Mouse (Mus musculus) MEL (cell line): Measurements from ENCODE around the gene Synpo2. TPM values are rescaled to one million over a fixed set of nuclear protein-coding genes. Genes with fewer than 3 reads are reported as not detected.

Experiments
- DNase-seq: peaks from one replicate; pipeline ENCODE4 v3.0.0; 2011; ENCODE audit warnings: low read depth, low spot score
- H3K27ac ChIP-seq: 2 replicates; pipeline ENCODE4 v1.5.1; 2012; ENCODE audit warnings: low read depth, mild to moderate bottlenecking, control low read depth, low read length, moderate library complexity; ENCODE audit not compliant: control insufficient read depth
- H3K27me3 ChIP-seq, 2 experiments: fragments of 150-350 bp in 1 of 2; sonication (generic) in 1 of 2; 2 replicates each; pipeline ENCODE4 v1.6.1; 2012; ENCODE audit warnings: low read length in 2 of 2, mild to moderate bottlenecking in 2 of 2, improper control_type of control experiment in 1 of 2, moderate library complexity in 1 of 2; ENCODE audit not compliant: insufficient read depth in 2 of 2, control insufficient read depth in 1 of 2
- H3K36me3 ChIP-seq, 2 experiments: 2 replicates each; pipeline ENCODE4 v1.6.1; 2012 to 2014; ENCODE audit warnings: low read length in 2 of 2, improper control_type of control experiment in 1 of 2, inconsistent platforms in 1 of 2, mild to moderate bottlenecking in 1 of 2; ENCODE audit not compliant: insufficient read depth in 2 of 2, control insufficient read depth in 1 of 2
- H3K4me1 ChIP-seq, 2 experiments: fragments of 150-350 bp in 1 of 2; sonication (generic) in 1 of 2; 2 replicates each; pipeline ENCODE4 v1.6.1; 2012; ENCODE audit warnings: low read length in 2 of 2, improper control_type of control experiment in 1 of 2, mild to moderate bottlenecking in 1 of 2; ENCODE audit not compliant: insufficient read depth in 2 of 2, control insufficient read depth in 1 of 2
- H3K4me3 ChIP-seq, 2 experiments: fragments of 150-350 bp in 1 of 2; sonication (generic) in 1 of 2; 2 replicates each; pipeline ENCODE4 v1.5.1; 2012; ENCODE audit warnings: low read depth in 2 of 2, low read length in 2 of 2, mild to moderate bottlenecking in 2 of 2, moderate library complexity in 2 of 2, control low read depth in 1 of 2, improper control_type of control experiment in 1 of 2; ENCODE audit not compliant: control insufficient read depth in 1 of 2, insufficient read depth in 1 of 2
- H3K79me2 ChIP-seq: 2 replicates; pipeline ENCODE4 v1.6.1; 2012; ENCODE audit warnings: mild to moderate bottlenecking, low read length, moderate library complexity; ENCODE audit not compliant: control insufficient read depth, poor library complexity, insufficient read depth
- H3K9ac ChIP-seq: 2 replicates; pipeline ENCODE4 v1.6.1; 2012; ENCODE audit warnings: low read depth, mild to moderate bottlenecking, control low read depth, low read length, moderate library complexity; ENCODE audit not compliant: control insufficient read depth, poor library complexity, severe bottlenecking
- H3K9me3 ChIP-seq: fragments of 150-350 bp; sonication (generic); replicated peaks from 2 replicates; pipeline ENCODE4 v1.6.1; 2012; ENCODE audit warnings: mild to moderate bottlenecking, low read length, improper control_type of control experiment, moderate library complexity; ENCODE audit not compliant: insufficient read depth
- BHLHE40 ChIP-seq: IDR thresholded peaks from 2 replicates; pipeline ENCODE4 v1.6.1; 2012; ENCODE audit warnings: low read depth, mild to moderate bottlenecking, inconsistent platforms, low read length, improper control_type of control experiment, borderline replicate concordance
- CHD1 ChIP-seq: IDR thresholded peaks from 2 replicates; pipeline ENCODE4 v1.6.1; 2012; ENCODE audit warnings: low read depth, mild to moderate bottlenecking, inconsistent platforms, low read length, improper control_type of control experiment
- CHD2 ChIP-seq: IDR thresholded peaks from 2 replicates; pipeline ENCODE4 v1.6.1; 2011; ENCODE audit warnings: low read length, improper control_type of control experiment
- CTCF ChIP-seq, 3 experiments: IDR thresholded peaks in 2 of 3; conservative IDR thresholded peaks in 1 of 3; 2 replicates each; pipeline ENCODE4 v1.5.1; 2011 to 2012; ENCODE audit warnings: low read length in 3 of 3, low read depth in 2 of 3, mild to moderate bottlenecking in 2 of 3, improper control_type of control experiment in 1 of 3, inconsistent platforms in 1 of 3, mixed read lengths in 1 of 3, moderate library complexity in 1 of 3; ENCODE audit not compliant: control insufficient read depth in 1 of 3, insufficient read depth in 1 of 3, poor library complexity in 1 of 3, severe bottlenecking in 1 of 3
- E2F4 ChIP-seq: IDR thresholded peaks from 2 replicates; pipeline ENCODE4 v1.6.1; 2011; ENCODE audit warnings: low read depth, low read length, improper control_type of control experiment, borderline replicate concordance
- ELF1 ChIP-seq: IDR thresholded peaks from 2 replicates; pipeline ENCODE4 v1.6.1; 2014; ENCODE audit warnings: low read depth, mild to moderate bottlenecking, inconsistent platforms, low read length, improper control_type of control experiment, moderate library complexity
- EP300 ChIP-seq, 2 experiments: IDR thresholded peaks; 2 replicates each; pipeline ENCODE4 v1.6.1; 2011; ENCODE audit warnings: improper control_type of control experiment in 2 of 2, low read length in 2 of 2, low read depth in 1 of 2, mild to moderate bottlenecking in 1 of 2
- ETS1 ChIP-seq: IDR thresholded peaks from 2 replicates; pipeline ENCODE4 v1.6.1; 2012; ENCODE audit warnings: low read depth, mild to moderate bottlenecking, inconsistent platforms, low read length, improper control_type of control experiment, moderate library complexity
- GATA1 ChIP-seq: IDR thresholded peaks from 2 replicates; pipeline ENCODE4 v1.6.1; 2011; ENCODE audit warnings: low read depth, low read length, improper control_type of control experiment
- KAT2A ChIP-seq: conservative IDR thresholded peaks from 2 replicates; pipeline ENCODE4 v1.6.1; 2012; ENCODE audit warnings: low read depth, low read length, improper control_type of control experiment, inconsistent platforms
- MAFK ChIP-seq: IDR thresholded peaks from 2 replicates; pipeline ENCODE4 v1.6.1; 2011; ENCODE audit warnings: low read depth, mild to moderate bottlenecking, low read length, improper control_type of control experiment, borderline replicate concordance
- MAX ChIP-seq: IDR thresholded peaks from 2 replicates; pipeline ENCODE4 v1.6.1; 2011; ENCODE audit warnings: low read length, improper control_type of control experiment
- MEF2A ChIP-seq: IDR thresholded peaks from 2 replicates; pipeline ENCODE4 v1.6.1; 2014; ENCODE audit warnings: low read depth, mild to moderate bottlenecking, inconsistent platforms, low read length, improper control_type of control experiment; ENCODE audit not compliant: poor library complexity, insufficient replicate concordance, severe bottlenecking; ENCODE audit errors: extremely low read depth
- MXI1 ChIP-seq: IDR thresholded peaks from 2 replicates; pipeline ENCODE4 v1.6.1; 2011; ENCODE audit warnings: mild to moderate bottlenecking, low read depth, low read length, improper control_type of control experiment
- MYB ChIP-seq: IDR thresholded peaks from 2 replicates; pipeline ENCODE4 v1.6.1; 2011; ENCODE audit warnings: mild to moderate bottlenecking, low read depth, low read length, improper control_type of control experiment
- NELFE ChIP-seq: IDR thresholded peaks from 2 replicates; pipeline ENCODE4 v1.6.1; 2011; ENCODE audit warnings: low read depth, low read length, improper control_type of control experiment
- NRF1 ChIP-seq: IDR thresholded peaks from 2 replicates; pipeline ENCODE4 v1.6.1; 2014; ENCODE audit warnings: low read depth, mild to moderate bottlenecking, inconsistent platforms, low read length, improper control_type of control experiment, moderate library complexity; ENCODE audit not compliant: poor library complexity, insufficient read depth, severe bottlenecking
- POLR2A ChIP-seq, 2 experiments: IDR thresholded peaks; 2 replicates each; pipeline ENCODE4 v1.6.1; 2011 to 2012; ENCODE audit warnings: low read length in 2 of 2, mild to moderate bottlenecking in 2 of 2, control low read depth in 1 of 2, improper control_type of control experiment in 1 of 2, low read depth in 1 of 2, moderate library complexity in 1 of 2; ENCODE audit not compliant: control insufficient read depth in 1 of 2, insufficient read depth in 1 of 2, poor library complexity in 1 of 2
- POLR2AphosphoS2 ChIP-seq: IDR thresholded peaks from 2 replicates; pipeline ENCODE4 v1.6.1; 2011; ENCODE audit warnings: low read length, improper control_type of control experiment
- RAD21 ChIP-seq: IDR thresholded peaks from 2 replicates; pipeline ENCODE4 v1.6.1; 2011; ENCODE audit warnings: mild to moderate bottlenecking, low read depth, low read length, improper control_type of control experiment
- RCOR1 ChIP-seq: IDR thresholded peaks from 2 replicates; pipeline ENCODE4 v1.6.1; 2012; ENCODE audit warnings: low read depth, mild to moderate bottlenecking, inconsistent platforms, low read length, improper control_type of control experiment
- SIN3A ChIP-seq: IDR thresholded peaks from 2 replicates; pipeline ENCODE4 v1.6.1; 2012; ENCODE audit warnings: low read length, improper control_type of control experiment, inconsistent platforms
- TBP ChIP-seq: IDR thresholded peaks from 2 replicates; pipeline ENCODE4 v1.8.0; 2011; ENCODE audit warnings: low read depth, low read length, improper control_type of control experiment
- TCF12 ChIP-seq: IDR thresholded peaks from 2 replicates; pipeline ENCODE4 v1.6.1; 2014; ENCODE audit warnings: low read depth, mild to moderate bottlenecking, inconsistent platforms, low read length, improper control_type of control experiment, moderate library complexity
- UBTF ChIP-seq: IDR thresholded peaks from 2 replicates; pipeline ENCODE4 v1.6.1; 2012; ENCODE audit warnings: low read depth, mild to moderate bottlenecking, inconsistent platforms, low read length, improper control_type of control experiment, moderate library complexity, borderline replicate concordance; ENCODE audit not compliant: insufficient read depth
- USF1 ChIP-seq: IDR thresholded peaks from 2 replicates; pipeline ENCODE4 v1.6.1; 2014; ENCODE audit warnings: low read depth, mild to moderate bottlenecking, inconsistent platforms, low read length, improper control_type of control experiment, moderate library complexity
- USF2 ChIP-seq, 2 experiments: IDR thresholded peaks; 2 replicates each; pipeline ENCODE4 v1.6.1; 2011 to 2012; ENCODE audit warnings: improper control_type of control experiment in 2 of 2, low read length in 2 of 2, borderline replicate concordance in 1 of 2, inconsistent platforms in 1 of 2, low read depth in 1 of 2, mild to moderate bottlenecking in 1 of 2; ENCODE audit not compliant: insufficient read depth in 1 of 2
- ZC3H11A ChIP-seq: IDR thresholded peaks from 2 replicates; pipeline ENCODE4 v1.6.1; 2012; ENCODE audit warnings: low read depth, mild to moderate bottlenecking, inconsistent platforms, low read length, improper control_type of control experiment
- ZKSCAN1 ChIP-seq: IDR thresholded peaks from 2 replicates; pipeline ENCODE4 v1.6.1; 2012; ENCODE audit warnings: low read depth, mild to moderate bottlenecking, inconsistent platforms, low read length, improper control_type of control experiment, moderate library complexity
- ZMIZ1 ChIP-seq: IDR thresholded peaks from 2 replicates; pipeline ENCODE4 v1.6.1; 2012; ENCODE audit warnings: low read depth, mild to moderate bottlenecking, inconsistent platforms, low read length, improper control_type of control experiment, moderate library complexity
- ZNF384 ChIP-seq: IDR thresholded peaks from 2 replicates; pipeline ENCODE4 v1.6.1; 2012; ENCODE audit warnings: low read depth, mild to moderate bottlenecking, inconsistent platforms, low read length, improper control_type of control experiment
- polyA plus RNA-seq, 2 experiments: library from polyadenylated mRNA; stranded (reverse) in 1 of 2; unstranded in 1 of 2; fragments of >175 nt in 1 of 2; fragments of >200 nt in 1 of 2; gene quantifications; 2 replicates each; pipeline versions ENCODE4 v1.2.1 to v1.2.4; 2012; ENCODE audit warnings: low replicate concordance in 2 of 2, low read depth in 1 of 2; ENCODE audit not compliant: insufficient read length in 2 of 2, insufficient read depth in 1 of 2, missing spikeins in 1 of 2
- total RNA-seq: library from RNA; depleted of rRNA; stranded (reverse); fragments of 300-350 nt; gene quantifications from 2 replicates; pipeline ENCODE4 v1.2.3, GENCODE M21; 2012

The Synpo2 gene
- total and polyA plus RNA-seq, 3 experiments = 0.04 TPM; not detected in 2

DNA sequence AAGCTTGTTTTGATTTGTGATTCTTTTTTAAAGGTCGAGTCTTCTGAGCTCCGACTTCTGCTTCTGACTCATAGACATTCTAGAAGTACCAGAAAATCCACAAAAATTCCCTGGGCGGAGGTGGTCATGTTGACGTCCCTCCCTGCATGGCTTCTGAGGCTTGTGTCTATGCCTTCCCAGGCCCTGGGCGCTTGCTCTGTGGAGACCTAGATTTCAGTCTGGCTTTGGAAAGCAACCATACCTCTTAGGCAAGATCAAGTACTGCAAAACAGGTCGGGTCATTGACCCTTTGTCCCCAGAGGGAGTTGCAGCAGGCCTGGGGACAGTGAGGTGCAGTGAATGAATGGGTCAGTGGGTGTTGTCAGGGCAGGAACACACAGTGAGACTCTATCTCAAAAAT, 131.6 kb downstream of the Synpo2 start:
- Histone ChIP-seq H3K4me1 (no peaks in the 10 kb centered on the region), H3K27ac (no peak overlapping the region), H3K79me2 (no peaks in the 10 kb centered on the region), H3K27me3 (no peaks in the 10 kb centered on the region), H3K9ac (no peak overlapping the region), H3K36me3 (no peaks in the 10 kb centered on the region), H3K4me3 (no peak overlapping the region), H3K9me3 (no peaks in the 10 kb centered on the region)
- TF ChIP-seq TCF12 = no peak
- TF ChIP-seq MXI1 = no peak
- TF ChIP-seq ZC3H11A = no peak
- no peak for TF ChIP-seq ZNF384
- TF ChIP-seq ZMIZ1 = no peak
- no peak for TF ChIP-seq TBP
- TF ChIP-seq NELFE = no peak
- TF ChIP-seq NRF1 = no peak
- no peak for TF ChIP-seq MAX
- TF ChIP-seq RCOR1 = no peak
- no peak for TF ChIP-seq POLR2AphosphoS2
- no peak for TF ChIP-seq POLR2A (IDR thresholded peaks at IDR 0.05; ENCODE audit: control insufficient read depth in 1 of 2, insufficient read depth in 1 of 2, low read depth in 1 of 2, low read length in 2 of 2, poor library complexity in 1 of 2)
- DNase-seq = no peak

DNA sequence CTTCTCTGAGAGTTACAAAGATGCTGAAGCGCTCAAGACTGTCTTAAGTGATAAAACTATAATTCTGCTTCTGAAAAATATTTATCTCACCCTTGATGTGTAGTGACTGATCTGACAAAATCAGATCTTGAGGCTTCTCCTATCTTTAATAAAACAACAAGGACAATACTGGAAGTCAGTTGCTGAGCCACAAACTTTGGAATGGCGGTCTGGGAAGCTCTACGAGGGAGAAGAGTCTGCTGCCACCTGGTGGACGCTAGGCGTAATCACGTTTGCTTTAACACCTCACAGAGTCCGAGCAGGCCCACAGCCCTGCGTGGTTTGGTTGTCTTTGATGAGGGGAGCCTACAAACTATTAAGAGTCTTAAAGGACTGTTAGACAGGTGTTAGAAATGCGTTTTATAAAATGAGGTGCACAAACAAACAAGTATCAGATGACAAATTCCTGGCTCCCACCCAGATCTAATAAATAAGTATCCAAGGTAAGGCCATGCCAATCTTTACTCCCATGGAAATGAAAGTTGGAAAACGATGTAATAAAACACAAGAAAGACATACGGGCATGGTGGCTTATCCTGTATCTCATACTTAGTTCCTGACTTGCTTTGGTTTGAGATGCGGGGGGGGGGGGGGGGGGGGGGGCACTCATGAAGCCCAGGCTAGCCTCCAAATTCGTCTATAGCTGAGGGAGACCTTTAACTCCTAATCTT, 132.6 kb downstream of the Synpo2 start:
- Histone ChIP-seq H3K9me3 (no peaks in the 10 kb centered on the region), H3K4me3 (no peak overlapping the region), H3K9ac (no peak overlapping the region), H3K4me1 (no peaks in the 10 kb centered on the region), H3K36me3 (no peaks in the 10 kb centered on the region), H3K27ac (no peak overlapping the region), H3K27me3 (no peaks in the 10 kb centered on the region; a peak in 1 of 4 replicates), H3K79me2 (no peaks in the 10 kb centered on the region)
- DNase-seq = peak; percentile 72
- TF ChIP-seq POLR2A (IDR thresholded peaks at IDR 0.05; ENCODE audit: control insufficient read depth in 1 of 2, insufficient read depth in 1 of 2, low read depth in 1 of 2, low read length in 2 of 2, poor library complexity in 1 of 2) = no peak
- peak; percentile 82 to 92 (median 90) for TF ChIP-seq CTCF (IDR thresholded peaks at IDR 0.05 in 2 of 3, conservative IDR thresholded peaks at IDR 0.05 in 1 of 3; ENCODE audit: control insufficient read depth in 1 of 3, insufficient read depth in 1 of 3, low read depth in 2 of 3, low read length in 3 of 3, poor library complexity in 1 of 3, severe bottlenecking in 1 of 3)
- no peak for TF ChIP-seq MEF2A
- no peak for TF ChIP-seq MYB
- TF ChIP-seq GATA1 = no peak
- no peak for TF ChIP-seq CHD2
- TF ChIP-seq ZKSCAN1 = no peak
- TF ChIP-seq NELFE = no peak
- TF ChIP-seq USF2 (IDR thresholded peaks at IDR 0.05; ENCODE audit: borderline replicate concordance in 1 of 2, insufficient read depth in 1 of 2, low read depth in 1 of 2, low read length in 2 of 2) = no peak
- peak; percentile 80 for TF ChIP-seq RAD21
- no peak for TF ChIP-seq SIN3A
- TF ChIP-seq POLR2AphosphoS2 = no peak
- TF ChIP-seq RCOR1 = no peak
- no peak for TF ChIP-seq CHD1
- TF ChIP-seq MAX = no peak; the same call in 1 of the 2 replicates
- TF ChIP-seq UBTF = no peak
- TF ChIP-seq EP300 (IDR thresholded peaks at IDR 0.05; ENCODE audit: low read depth in 1 of 2, low read length in 2 of 2) = no peak
- peak; percentile 78 for TF ChIP-seq ZC3H11A
- no peak for TF ChIP-seq KAT2A
- no peak for TF ChIP-seq ELF1
- TF ChIP-seq MAFK = no peak
- TF ChIP-seq ZNF384 = no peak
- no peak for TF ChIP-seq ETS1
- TF ChIP-seq USF1 = no peak
- no peak for TF ChIP-seq BHLHE40
- no peak for TF ChIP-seq MXI1
- no peak for TF ChIP-seq E2F4
